Mouse (Mus musculus): ENCODE measurements around the gene Specc1. TPM values are rescaled to one million over a fixed set of nuclear protein-coding genes. Genes with fewer than 3 reads are reported as not detected.

Gene Specc1
- total and polyA plus RNA-seq, 3 experiments = 2.5 to 5.8 TPM; not detected in 1

GRCm38 (mm10) chr11:62159803-62160202 lies 203.2 kb downstream of the Specc1 start:
- Histone ChIP-seq H3K4me3 (ENCODE audit: control insufficient read depth in 1 of 2, insufficient read depth in 1 of 2, low read depth in 2 of 2, low read length in 2 of 2) (no peak overlapping the region), H3K27me3 (ENCODE audit: control insufficient read depth in 1 of 2, insufficient read depth in 2 of 2, low read length in 2 of 2) (no peaks in the 10 kb centered on the region), H3K9ac (ENCODE audit: control insufficient read depth, low read depth, low read length, poor library complexity, severe bottlenecking) (no peak overlapping the region), H3K9me3 (replicated peaks; ENCODE audit: insufficient read depth, low read length) (no peaks in the 10 kb centered on the region), H3K36me3 (ENCODE audit: control insufficient read depth in 1 of 2, insufficient read depth in 2 of 2, low read length in 2 of 2) (peaks cover 0 to 4% of the 10 kb centered on the region in 2 experiments; a peak in 2 of 4 replicates), H3K79me2 (ENCODE audit: control insufficient read depth, insufficient read depth, low read length, poor library complexity) (no peaks in the 10 kb centered on the region), H3K4me1 (ENCODE audit: control insufficient read depth in 1 of 2, insufficient read depth in 2 of 2, low read length in 2 of 2) (peaks cover 2 to 9% of the 10 kb centered on the region in 2 experiments), H3K27ac (ENCODE audit: control insufficient read depth, low read depth, low read length) (no peak overlapping the region)
- no peak for TF ChIP-seq HCFC1 (IDR thresholded peaks at IDR 0.05; ENCODE audit: low read depth, low read length)
- TF ChIP-seq MYB (IDR thresholded peaks at IDR 0.05; ENCODE audit: low read depth, low read length) = no peak
- TF ChIP-seq NELFE (IDR thresholded peaks at IDR 0.05; ENCODE audit: low read depth, low read length) = no peak
- no peak for TF ChIP-seq POLR2A (IDR thresholded peaks at IDR 0.05; ENCODE audit: control insufficient read depth in 1 of 2, insufficient read depth in 1 of 2, low read depth in 1 of 2, low read length in 2 of 2, poor library complexity in 1 of 2)
- TF ChIP-seq USF1 (IDR thresholded peaks at IDR 0.05; ENCODE audit: low read depth, low read length) = no peak
- no peak for TF ChIP-seq ZC3H11A (IDR thresholded peaks at IDR 0.05; ENCODE audit: low read depth, low read length)
- TF ChIP-seq GABPA (IDR thresholded peaks at IDR 0.05; ENCODE audit: low read depth, low read length) = no peak
- TF ChIP-seq NRF1 (IDR thresholded peaks at IDR 0.05; ENCODE audit: insufficient read depth, low read depth, low read length, poor library complexity, severe bottlenecking) = no peak
- no peak for TF ChIP-seq ZNF384 (IDR thresholded peaks at IDR 0.05; ENCODE audit: low read depth, low read length)
- TF ChIP-seq ETS1 (IDR thresholded peaks at IDR 0.05; ENCODE audit: low read depth, low read length) = no peak
- TF ChIP-seq MXI1 (IDR thresholded peaks at IDR 0.05; ENCODE audit: low read depth, low read length) = no peak
- TF ChIP-seq MEF2A (IDR thresholded peaks at IDR 0.05; ENCODE audit: extremely low read depth, insufficient replicate concordance, low read depth, low read length, poor library complexity, severe bottlenecking) = no peak
- no peak for TF ChIP-seq SMC3 (IDR thresholded peaks at IDR 0.05; ENCODE audit: low read depth, low read length)
- no peak for DNase-seq (ENCODE audit: low read depth, low spot score)

DNA sequence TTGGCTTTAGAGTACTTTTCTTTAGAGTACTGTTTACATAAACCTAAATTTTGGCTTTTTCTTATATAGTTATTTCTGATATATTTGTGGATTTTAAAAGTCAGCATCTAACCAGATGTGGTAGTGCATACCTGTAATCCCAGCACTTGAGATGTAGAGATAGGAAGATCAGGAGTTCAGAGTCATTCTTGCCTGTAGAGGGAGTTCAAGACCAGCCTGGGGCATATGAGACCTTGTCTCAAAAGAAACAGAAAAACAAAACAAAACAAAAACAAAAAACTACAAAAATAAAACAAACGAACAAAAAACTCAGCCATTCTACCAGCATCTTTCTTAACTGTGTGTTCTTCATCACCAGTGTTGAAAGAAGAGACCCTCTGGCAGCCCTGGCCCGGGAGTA lies 204.9 kb downstream of the Specc1 start:
- Histone ChIP-seq H3K36me3 (ENCODE audit: control insufficient read depth in 1 of 2, insufficient read depth in 2 of 2, low read length in 2 of 2) (peaks cover 0 to 16% of the 10 kb centered on the region in 2 experiments; a peak in 2 of 4 replicates), H3K9ac (ENCODE audit: control insufficient read depth, low read depth, low read length, poor library complexity, severe bottlenecking) (no peak overlapping the region), H3K27ac (ENCODE audit: control insufficient read depth, low read depth, low read length) (no peak overlapping the region)

More for the DNA sequence above, 204.9 kb downstream of the Specc1 start:
- Histone ChIP-seq H3K9me3 (replicated peaks; ENCODE audit: insufficient read depth, low read length) (no peaks in the 10 kb centered on the region), H3K79me2 (ENCODE audit: control insufficient read depth, insufficient read depth, low read length, poor library complexity) (no peaks in the 10 kb centered on the region), H3K27me3 (ENCODE audit: control insufficient read depth in 1 of 2, insufficient read depth in 2 of 2, low read length in 2 of 2) (no peaks in the 10 kb centered on the region), H3K4me1 (ENCODE audit: control insufficient read depth in 1 of 2, insufficient read depth in 2 of 2, low read length in 2 of 2) (peaks cover 12 to 21% of the 10 kb centered on the region in 2 experiments), H3K4me3 (ENCODE audit: control insufficient read depth in 1 of 2, insufficient read depth in 1 of 2, low read depth in 2 of 2, low read length in 2 of 2) (no peak overlapping the region)
- TF ChIP-seq ZKSCAN1 (IDR thresholded peaks at IDR 0.05; ENCODE audit: low read depth, low read length) = no peak
- no peak for TF ChIP-seq TBP (IDR thresholded peaks at IDR 0.05; ENCODE audit: low read depth, low read length)
- TF ChIP-seq UBTF (IDR thresholded peaks at IDR 0.05; ENCODE audit: borderline replicate concordance, insufficient read depth, low read depth, low read length) = no peak
- no peak for TF ChIP-seq CHD1 (IDR thresholded peaks at IDR 0.05; ENCODE audit: low read depth, low read length)
- no peak for TF ChIP-seq POLR2AphosphoS5 (IDR thresholded peaks at IDR 0.05; ENCODE audit: borderline replicate concordance, low read depth, low read length)
- TF ChIP-seq CTCF (IDR thresholded peaks at IDR 0.05 in 2 of 3, conservative IDR thresholded peaks at IDR 0.05 in 1 of 3; ENCODE audit: control insufficient read depth in 1 of 3, insufficient read depth in 1 of 3, low read depth in 2 of 3, low read length in 3 of 3, poor library complexity in 1 of 3, severe bottlenecking in 1 of 3) = no peak
- TF ChIP-seq SIN3A (IDR thresholded peaks at IDR 0.05; ENCODE audit: low read length) = no peak
- no peak for TF ChIP-seq ETS1 (IDR thresholded peaks at IDR 0.05; ENCODE audit: low read depth, low read length)
- TF ChIP-seq MYC (IDR thresholded peaks at IDR 0.05; ENCODE audit: low read depth, low read length) = no peak
- no peak for TF ChIP-seq HCFC1 (IDR thresholded peaks at IDR 0.05; ENCODE audit: low read depth, low read length)
- no peak for TF ChIP-seq RCOR1 (IDR thresholded peaks at IDR 0.05; ENCODE audit: low read depth, low read length)
- DNase-seq (ENCODE audit: low read depth, low spot score) = no peak
